Mouse (Mus musculus) liver, embryonic 14.5 days (tissue): ENCODE results near the gene Wdr45b. TPM values are rescaled to one million over a fixed set of nuclear protein-coding genes. Genes with fewer than 3 reads are reported as not detected.
"Not testable (repeated sequence)": the region's sequence is repeated elsewhere in the genome, so short reads cannot be mapped to it uniquely, and the experiment has no call there.

Experiments
- ATAC-seq: fragments of 200-750 bp; cut with Nextera tagmentation; 2 replicates; pipeline ENCODE4 v1.8.0; 2017; ENCODE audit warnings: moderate number of reproducible peaks, mild to moderate bottlenecking, moderate library complexity; ENCODE audit not compliant: insufficient read depth
- DNase-seq, 3 experiments: peaks; one replicate each; pipeline ENCODE4 v3.0.0-alpha.2; 2012 to 2013; ENCODE audit warnings: low read depth in 3 of 3, low spot score in 3 of 3
- H3K27ac ChIP-seq: fragments of 300-500 bp; sonication (generic); 2 replicates; pipeline ENCODE4 v1.5.1; 2014; ENCODE audit warnings: moderate library complexity, mild to moderate bottlenecking, control low read depth, inconsistent platforms
- H3K27me3 ChIP-seq: fragments of 300-500 bp; sonication (generic); 2 replicates; pipeline ENCODE4 v1.6.1; 2014; ENCODE audit warnings: mild to moderate bottlenecking, low read length, moderate library complexity; ENCODE audit not compliant: control insufficient read depth, insufficient read depth
- H3K36me3 ChIP-seq: fragments of 300-500 bp; sonication (generic); replicated peaks from 2 replicates; pipeline ENCODE4 v1.6.1; 2014; ENCODE audit warnings: low read depth; ENCODE audit not compliant: control insufficient read depth, insufficient read depth
- H3K4me1 ChIP-seq, 2 experiments: fragments of 200-500 bp in 1 of 2; fragments of 300-500 bp in 1 of 2; sonication (generic) in 1 of 2; replicated peaks; 2 replicates each; pipeline ENCODE4 v1.6.1; 2012 to 2014; ENCODE audit warnings: antibody characterized with exemption in 1 of 2, inconsistent platforms in 1 of 2, low read length in 1 of 2; ENCODE audit not compliant: control insufficient read depth in 2 of 2, insufficient read depth in 2 of 2
- H3K4me2 ChIP-seq: fragments of 300-500 bp; sonication (generic); 2 replicates; pipeline ENCODE4 v1.6.1; 2014; ENCODE audit warnings: low read depth, mild to moderate bottlenecking, control low read depth, moderate library complexity
- H3K4me3 ChIP-seq, 2 experiments: fragments of 200-500 bp in 1 of 2; fragments of 300-500 bp in 1 of 2; sonication (generic) in 1 of 2; 2 replicates each; pipeline ENCODE4 v1.5.1; 2012 to 2014; ENCODE audit warnings: low read depth in 2 of 2, low read length in 2 of 2, mild to moderate bottlenecking in 2 of 2, control low read depth in 1 of 2, inconsistent platforms in 1 of 2, moderate library complexity in 1 of 2; ENCODE audit not compliant: insufficient read depth in 1 of 2
- H3K9ac ChIP-seq: fragments of 300-500 bp; sonication (generic); replicated peaks from 2 replicates; pipeline ENCODE4 v1.6.1; 2014; ENCODE audit warnings: mild to moderate bottlenecking, control low read depth, moderate library complexity
- H3K9me3 ChIP-seq: fragments of 300-500 bp; sonication (generic); 2 replicates; pipeline ENCODE4 v1.6.1; 2016; ENCODE audit warnings: low read length, mixed read lengths; ENCODE audit not compliant: control insufficient read depth
- CTCF ChIP-seq: IDR thresholded peaks from 2 replicates; pipeline ENCODE4 v1.5.1; 2016; ENCODE audit warnings: antibody characterized with exemption, low read depth, control low read depth
- EP300 ChIP-seq: IDR thresholded peaks from 2 replicates; pipeline ENCODE4 v1.6.1; 2016; ENCODE audit warnings: antibody characterized with exemption, low read depth
- WGBS: fragments of 180-500 bp; shearing (Covaris S2); extraction: QIAGEN DNeasy Blood & Tissue Kit; methylation state at CpG from one replicate; pipeline ENCODE4 v1.1.7; 2014; ENCODE audit not compliant: insufficient replicate concordance; 5-methylcytosine and 5-hydroxymethylcytosine counted together
- polyA plus RNA-seq, 2 experiments: library from polyadenylated mRNA; depleted of rRNA in 1 of 2; stranded (reverse) in 1 of 2; unstranded in 1 of 2; fragments of >200 nt; fragmentation: Nextera tagmentation in 1 of 2; extraction: Ambion mirVana in 1 of 2; gene quantifications; 2 replicates each; pipeline versions ENCODE4 v1.2.1 to v1.2.3; 2012 to 2014

Wdr45b gene
- polyA plus RNA-seq, 2 experiments: 15.3 to 19.7 TPM

DNA sequence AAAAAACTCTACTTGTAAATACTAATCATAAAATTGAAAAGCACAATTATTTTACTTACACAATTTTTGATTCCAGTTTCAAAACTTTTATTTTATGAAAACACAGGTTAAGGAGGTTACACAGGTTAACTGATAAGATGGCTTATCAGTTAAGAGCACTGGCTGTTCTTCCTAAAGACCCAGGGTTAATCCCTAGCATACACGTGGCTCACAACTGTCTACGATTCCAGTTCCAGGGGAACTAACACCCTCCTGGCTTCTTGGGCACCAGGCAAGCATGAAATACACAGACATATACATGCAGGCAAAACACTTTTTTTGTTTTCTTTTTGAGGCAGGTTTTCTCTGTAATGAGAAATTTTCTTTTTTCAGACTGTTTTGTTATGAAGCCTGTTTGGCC, 6.1 kb downstream of the Wdr45b start:
- H3K4me2 ChIP-seq: no peak overlapping the region
- TF ChIP-seq EP300 (no peak), CTCF (no peak)
- H3K27me3 ChIP-seq: no peaks in the 10 kb centered on the region
- no peak overlapping the region for H3K4me3 ChIP-seq
- H3K9me3 ChIP-seq: no peaks in the 10 kb centered on the region
- peaks cover 12% of the 10 kb centered on the region for H3K36me3 ChIP-seq
- H3K27ac ChIP-seq: no peak overlapping the region
- no peak overlapping the region for H3K9ac ChIP-seq
- peaks cover 4 to 6% of the 10 kb centered on the region in 2 experiments; a peak in 2 of 4 replicates for H3K4me1 ChIP-seq
- DNase-seq (no peak), ATAC-seq (no peak)
- 74% methylated on average over 2 of the region's 2 CpGs for WGBS

DNA sequence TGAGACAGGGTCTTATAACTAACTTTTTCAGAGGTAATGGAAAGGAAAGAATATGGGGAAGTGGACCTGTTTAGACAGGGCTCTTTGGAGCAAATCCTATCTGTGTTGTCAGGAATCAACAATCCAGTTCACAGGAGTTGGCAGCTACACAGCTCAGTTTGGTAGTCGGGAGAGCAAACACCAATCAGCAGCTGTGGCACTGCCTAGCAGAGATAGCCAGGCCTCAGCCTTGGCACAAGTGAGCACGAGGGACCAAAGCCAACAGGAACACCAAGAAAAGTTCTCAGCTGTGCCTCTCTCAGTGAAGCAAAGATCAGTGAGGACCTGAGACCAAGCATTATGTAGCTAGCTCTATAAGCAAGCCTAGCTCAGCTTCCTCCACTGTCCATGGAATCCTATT, 7.2 kb downstream of the Wdr45b start:
- Histone ChIP-seq H3K27ac (no peak overlapping the region), H3K27me3 (no peaks in the 10 kb centered on the region), H3K36me3 (peaks cover 12% of the 10 kb centered on the region), H3K4me3 (no peak overlapping the region), H3K4me2 (no peak overlapping the region), H3K9ac (no peak overlapping the region), H3K9me3 (no peaks in the 10 kb centered on the region), H3K4me1 (peaks cover 2 to 3% of the 10 kb centered on the region in 2 experiments; a peak in 2 of 4 replicates)
- TF ChIP-seq CTCF: no peak
- no peak for TF ChIP-seq EP300
- ATAC-seq (no peak), DNase-seq (no peak)
- 67% methylated on average over 2 of the region's 2 CpGs for WGBS

DNA sequence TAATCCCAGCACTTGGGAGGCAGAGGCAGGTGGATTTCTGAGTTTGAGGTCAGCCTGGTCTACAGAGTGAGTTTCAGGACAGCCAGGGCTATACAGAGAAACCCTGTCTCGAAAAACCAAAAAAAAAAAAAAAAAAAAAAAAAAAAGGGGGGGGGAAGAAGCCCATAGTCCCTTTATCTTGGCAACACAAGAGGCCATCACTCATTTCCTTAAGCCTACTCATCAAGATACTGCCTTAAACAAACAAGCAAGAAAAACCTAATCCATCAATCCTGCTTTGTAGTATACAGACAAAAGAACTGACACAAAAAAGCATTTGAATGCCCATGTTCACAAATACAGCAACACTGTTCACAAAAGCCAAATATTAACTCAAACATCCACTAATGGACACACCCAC, 11.8 kb downstream of the Wdr45b start:
- H3K36me3 ChIP-seq, DNase-seq, H3K27me3 ChIP-seq, H3K9me3 ChIP-seq, H3K4me2 ChIP-seq, H3K9ac ChIP-seq, H3K4me3 ChIP-seq, H3K27ac ChIP-seq, ATAC-seq, H3K4me1 ChIP-seq: not testable (repeated sequence)
- WGBS: no CpG with 5 or more reads among the region's 1 CpGs

DNA sequence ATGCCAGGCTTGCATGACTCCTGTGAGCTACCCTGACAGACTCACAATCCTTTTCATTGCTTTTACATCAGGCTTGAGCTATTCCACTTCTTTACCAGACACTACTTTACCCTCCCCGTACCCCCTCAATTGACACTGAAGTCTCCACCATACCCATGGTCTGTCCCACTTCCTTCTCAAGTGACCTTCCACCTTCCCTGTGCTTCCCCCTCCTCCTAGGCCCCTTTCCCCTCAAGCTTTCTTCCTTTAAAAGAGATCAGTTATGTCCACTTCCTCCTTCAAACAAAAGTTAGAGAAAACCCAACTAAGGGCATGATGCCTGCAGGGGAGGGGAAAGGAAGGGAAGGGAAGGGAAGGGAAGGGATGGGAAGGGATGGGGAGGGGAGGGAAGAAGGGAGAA, 14.0 kb downstream of the Wdr45b start:
- 31% methylated on average over 1 of the region's 1 CpGs for WGBS
- Histone ChIP-seq H3K36me3 (peaks cover 18% of the 10 kb centered on the region), H3K27ac (no peak overlapping the region)

GRCm38 (mm10) chr11:121339647-121340046, 14.6 kb downstream of the Wdr45b start:
- WGBS: 42% methylated on average over 1 of the region's 1 CpGs
- no peaks in the 10 kb centered on the region for H3K27me3 ChIP-seq
- H3K9ac ChIP-seq: no peak overlapping the region
- peaks cover 2 to 6% of the 10 kb centered on the region in 2 experiments; a peak in 3 of 4 replicates for H3K4me1 ChIP-seq
- no peak overlapping the region for H3K27ac ChIP-seq
- no peak for DNase-seq
- peaks cover 25% of the 10 kb centered on the region for H3K36me3 ChIP-seq
- TF ChIP-seq EP300 (no peak), CTCF (no peak)
- ATAC-seq: no peak
- H3K9me3 ChIP-seq: no peaks in the 10 kb centered on the region
- no peak overlapping the region for H3K4me3 ChIP-seq
- H3K4me2 ChIP-seq: no peak overlapping the region

More for the DNA sequence above, 14.0 kb downstream of the Wdr45b start:
- H3K9ac ChIP-seq: no peak overlapping the region
- no peaks in the 10 kb centered on the region for H3K9me3 ChIP-seq
- no peak for TF ChIP-seq CTCF
- no peak for TF ChIP-seq EP300
- H3K27me3 ChIP-seq: no peaks in the 10 kb centered on the region
- no peak overlapping the region for H3K4me3 ChIP-seq
- peaks cover 2 to 6% of the 10 kb centered on the region in 2 experiments; a peak in 3 of 4 replicates for H3K4me1 ChIP-seq
- DNase-seq (no peak), ATAC-seq (no peak)
- no peak overlapping the region for H3K4me2 ChIP-seq
